Mouse (Mus musculus) kidney, adult 18-20 months (tissue): Measurements from ENCODE around the gene Pex11g.

Source experiments
- DNase-seq: peaks from one replicate; pipeline ENCODE4 v3.0.0; 2021

Pex11g gene

GRCm38 (mm10) chr8:3414639-3415190 is 52.8 kb downstream of the Pex11g start:
- DNase-seq = no peak

- no peak for DNase-seq
Measured at GRCm38 (mm10) chr8:3412816-3413215, 54.7 kb downstream of the Pex11g start.

- peak; percentile 61 for DNase-seq
Measured at GRCm38 (mm10) chr8:3411901-3412301, 55.6 kb downstream of the Pex11g start.

- no peak for DNase-seq
Measured at GRCm38 (mm10) chr8:3411085-3411484, 56.4 kb downstream of the Pex11g start.

- no peak for DNase-seq
Measured at GRCm38 (mm10) chr8:3407417-3407816, 60.1 kb downstream of the Pex11g start.
